Mouse (Mus musculus) cerebellum, adult 11-12 months (tissue): ENCODE measurements around the gene Mov10l1.
A peak's percentile ranks its signal among the peaks of the same experiment; 100 is the strongest.

Experiments
- DNase-seq: peaks from one replicate; pipeline ENCODE4 v3.0.0; 2022

The Mov10l1 gene

DNA sequence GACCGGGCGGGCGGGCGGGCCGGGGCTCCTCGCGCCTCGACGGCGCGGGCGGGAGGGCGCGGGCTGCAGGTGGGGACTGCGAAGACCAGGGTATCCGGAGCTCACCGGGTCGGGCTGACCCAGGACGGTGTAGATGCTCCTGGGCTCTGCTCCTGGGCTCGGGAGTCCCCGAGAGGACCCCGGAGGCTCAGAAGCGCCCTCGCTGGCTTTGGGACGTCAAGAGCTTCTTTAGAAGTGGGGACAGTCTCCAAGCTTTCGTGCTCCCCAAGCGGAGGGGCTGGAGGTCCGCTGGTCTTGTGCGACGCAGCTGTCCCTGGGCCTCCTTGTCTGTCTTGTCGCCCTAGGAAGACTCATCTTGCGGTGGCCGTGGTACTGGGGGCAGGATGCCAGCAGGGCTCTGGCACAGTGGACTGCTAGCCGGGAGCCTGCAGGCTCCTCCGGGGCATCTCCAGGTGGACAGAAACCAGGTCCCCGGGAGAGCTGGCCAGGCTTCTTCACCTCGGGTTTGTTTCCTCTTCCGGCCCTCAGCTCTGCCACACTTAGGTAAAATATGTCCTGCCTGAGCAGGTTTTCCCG is 93.5 kb downstream of the Mov10l1 start:
- peak; percentile 87 for DNase-seq

GRCm38 (mm10) chr15:89078208-89078836 is 95.6 kb downstream of the Mov10l1 start:
- DNase-seq, result peak; percentile 55

- no peak for DNase-seq
Measured at GRCm38 (mm10) chr15:89083906-89084305, 101.2 kb downstream of the Mov10l1 start.

GRCm38 (mm10) chr15:89084826-89085225 is 102.1 kb downstream of the Mov10l1 start:
- DNase-seq, result peak; percentile 58

- peak; percentile 93 for DNase-seq
Measured at GRCm38 (mm10) chr15:89088607-89089247, 106.0 kb downstream of the Mov10l1 start, which contains the start of gene Selenoo. TSS of gene Selenoo (plus strand) at chr15:89089084.

GRCm38 (mm10) chr15:89089248-89090051 is 106.7 kb downstream of the Mov10l1 start:
- peak; percentile 61 for DNase-seq

DNA sequence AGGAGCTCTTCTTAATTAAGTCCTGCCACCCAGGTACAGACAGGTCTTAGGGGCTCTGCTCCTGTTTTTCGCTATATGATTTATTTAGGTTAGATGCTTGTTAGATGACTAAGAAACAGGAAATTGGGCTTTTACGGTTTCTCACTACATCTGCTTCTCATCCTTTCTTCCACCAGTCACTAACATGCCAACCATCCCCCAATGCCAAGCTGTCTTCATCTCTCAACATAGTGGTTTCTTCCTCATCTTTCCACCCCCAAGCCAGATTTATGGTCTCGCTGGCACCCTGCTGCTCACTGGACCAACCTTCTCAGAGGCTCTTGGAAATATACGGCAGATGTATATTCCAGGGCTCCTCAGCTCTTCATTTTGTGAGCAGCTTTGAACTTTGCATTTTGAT is 108.0 kb downstream of the Mov10l1 start:
- no peak for DNase-seq

GRCm38 (mm10) chr15:89092181-89092580 is 109.5 kb downstream of the Mov10l1 start:
- DNase-seq, result no peak

DNA sequence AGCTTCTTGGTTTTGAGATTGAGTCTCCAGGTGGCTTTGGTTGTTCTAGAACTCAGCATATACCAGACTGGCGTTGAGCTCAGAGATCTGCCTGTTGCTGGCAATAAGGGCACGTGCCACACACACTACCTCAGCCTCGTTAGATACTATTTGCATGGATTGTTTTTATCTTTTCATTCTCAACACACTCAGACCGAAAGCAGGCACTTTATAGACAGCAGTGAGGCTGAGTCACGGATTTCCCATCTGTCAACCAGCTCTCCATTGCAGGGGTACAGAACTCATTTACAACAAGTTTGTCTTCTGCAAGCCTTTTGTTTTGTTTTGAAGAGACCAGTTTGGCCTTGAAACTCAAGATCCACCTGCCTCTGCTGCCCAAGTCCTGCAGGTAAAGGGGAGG is 114.7 kb downstream of the Mov10l1 start:
- DNase-seq, result peak; percentile 17

DNA sequence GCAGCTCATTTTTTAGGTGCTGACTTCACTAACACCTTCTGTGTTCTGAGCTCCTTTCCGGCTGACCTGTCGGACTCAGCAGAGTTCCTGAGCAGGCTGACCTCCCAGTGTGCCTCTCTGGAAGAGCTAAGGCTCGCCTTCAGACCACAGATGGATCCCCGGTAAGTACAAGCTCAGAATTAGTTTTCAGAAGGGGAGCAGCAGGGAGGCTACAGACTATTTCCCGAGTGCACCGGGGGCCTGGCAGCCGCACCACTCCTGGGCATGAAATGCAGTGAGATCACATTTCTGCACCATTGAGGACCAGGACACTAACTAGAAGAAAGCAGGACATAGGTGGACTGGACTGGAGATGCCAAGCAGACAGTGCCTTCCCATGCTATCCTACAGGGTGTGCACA is 115.9 kb downstream of the Mov10l1 start:
- peak; percentile 87 for DNase-seq

DNA sequence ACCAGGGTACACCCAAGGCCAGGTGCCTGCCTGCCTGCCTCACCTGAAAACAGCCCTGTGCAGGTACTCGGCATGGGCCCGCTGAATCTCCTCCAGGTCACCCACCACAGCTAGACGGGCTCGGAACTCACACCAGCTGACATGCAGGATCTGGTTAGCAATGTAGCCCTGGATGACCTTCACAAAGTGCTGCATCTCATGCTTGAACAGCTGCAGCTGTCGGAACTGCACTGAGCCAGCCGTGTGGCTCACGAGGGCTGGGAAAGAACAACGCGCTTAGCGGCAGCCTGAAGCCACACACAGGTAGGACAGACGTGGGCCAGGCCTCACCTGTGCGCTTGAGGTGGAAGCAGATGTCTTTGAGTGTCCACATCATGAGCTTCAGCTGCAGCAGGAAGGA is 118.1 kb downstream of the Mov10l1 start:
- peak; percentile 39 for DNase-seq

- peak; percentile 51 for DNase-seq
Measured at GRCm38 (mm10) chr15:89102646-89103045, 119.9 kb downstream of the Mov10l1 start.

- peak; percentile 87 for DNase-seq
Measured at GRCm38 (mm10) chr15:89103921-89104320, 121.2 kb downstream of the Mov10l1 start.

DNA sequence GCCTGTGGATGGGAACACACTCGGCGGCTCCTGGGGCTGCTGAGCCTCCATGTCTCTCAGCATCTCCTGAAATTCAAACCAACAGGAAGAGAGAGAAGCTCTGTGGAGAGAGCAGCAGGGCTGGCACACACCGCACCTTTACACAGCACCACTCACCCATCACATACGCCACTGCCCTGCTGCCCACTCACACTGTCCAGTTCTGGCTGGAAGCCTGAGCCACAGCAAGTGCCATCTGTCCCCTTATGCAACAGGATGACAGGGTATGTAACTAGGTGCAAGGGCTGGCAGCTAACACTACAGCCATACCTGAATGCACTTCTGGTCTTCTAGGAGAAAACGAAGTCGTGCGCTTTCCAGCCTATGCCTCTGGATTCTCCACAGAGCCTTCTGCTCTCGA is 121.7 kb downstream of the Mov10l1 start:
- peak; percentile 99 for DNase-seq
